Mouse (Mus musculus): ENCODE measurements at regions not wholly inside any gene's neighbourhood (a gene's known extent, or its start where the extent isn't known, plus 50 kb on each side); places are given as distances from the start of the nearest gene placed in this dataset.

DNA sequence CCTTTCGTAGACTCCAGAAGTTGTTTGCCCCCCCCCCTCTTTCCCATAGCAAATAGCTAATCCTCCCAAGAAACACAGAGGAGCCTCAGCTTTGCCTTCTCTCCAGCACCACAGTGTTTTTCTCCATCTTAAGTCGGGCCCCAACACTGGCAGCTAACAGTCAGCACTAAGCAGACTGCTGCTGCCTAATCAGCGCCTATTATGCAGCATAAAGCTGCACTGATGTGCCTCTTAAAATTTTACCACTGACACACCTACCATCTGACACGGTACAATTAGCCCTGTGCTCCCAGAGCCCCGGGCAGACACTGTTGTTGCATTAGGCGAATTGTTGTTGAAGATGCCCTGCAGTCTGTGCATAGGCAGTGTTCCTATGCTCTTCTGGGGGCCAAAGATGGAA is 131.5 kb upstream of the Celf2 start:
- no peak for TF ChIP-seq CTCF (IDR thresholded peaks at IDR 0.05)
- H3K4me3 ChIP-seq: no peak overlapping the region
- no peak for DNase-seq
- intact Hi-C loops (cut with DNase I): no loop called here
- no peak overlapping the region for H3K27ac ChIP-seq

DNA sequence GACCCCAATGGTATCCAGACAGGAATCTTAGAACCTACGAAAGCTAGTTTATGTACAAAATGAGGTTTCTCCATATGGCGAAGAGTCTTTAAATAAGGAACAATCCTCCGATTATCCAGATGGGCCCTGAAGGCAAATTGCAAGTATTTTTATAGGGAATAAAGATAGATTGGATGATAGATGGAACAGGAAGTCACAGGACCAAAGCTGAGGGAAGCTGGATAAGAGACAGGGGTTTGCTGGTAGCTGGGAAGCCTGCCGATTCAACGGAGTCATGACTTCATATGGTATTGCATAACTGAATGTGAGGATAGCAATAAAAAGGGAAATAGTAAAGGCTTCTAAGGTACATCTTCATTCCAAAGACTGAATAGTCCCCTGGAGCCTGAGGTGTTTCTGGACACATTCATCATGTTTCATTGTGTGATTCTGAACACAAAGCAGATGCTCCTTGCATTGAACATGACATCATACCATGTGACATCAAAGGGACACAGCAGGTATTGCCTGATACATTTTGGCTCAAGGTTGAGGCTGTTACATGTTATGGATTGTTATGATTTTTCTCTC is 113.4 kb upstream of the Celf2 start:
- no peak for DNase-seq
- intact Hi-C loops (cut with DNase I): no loop called here
- H3K27ac ChIP-seq: no peak overlapping the region
- H3K4me3 ChIP-seq: no peak overlapping the region
- no peak for TF ChIP-seq CTCF (IDR thresholded peaks at IDR 0.05)

DNA sequence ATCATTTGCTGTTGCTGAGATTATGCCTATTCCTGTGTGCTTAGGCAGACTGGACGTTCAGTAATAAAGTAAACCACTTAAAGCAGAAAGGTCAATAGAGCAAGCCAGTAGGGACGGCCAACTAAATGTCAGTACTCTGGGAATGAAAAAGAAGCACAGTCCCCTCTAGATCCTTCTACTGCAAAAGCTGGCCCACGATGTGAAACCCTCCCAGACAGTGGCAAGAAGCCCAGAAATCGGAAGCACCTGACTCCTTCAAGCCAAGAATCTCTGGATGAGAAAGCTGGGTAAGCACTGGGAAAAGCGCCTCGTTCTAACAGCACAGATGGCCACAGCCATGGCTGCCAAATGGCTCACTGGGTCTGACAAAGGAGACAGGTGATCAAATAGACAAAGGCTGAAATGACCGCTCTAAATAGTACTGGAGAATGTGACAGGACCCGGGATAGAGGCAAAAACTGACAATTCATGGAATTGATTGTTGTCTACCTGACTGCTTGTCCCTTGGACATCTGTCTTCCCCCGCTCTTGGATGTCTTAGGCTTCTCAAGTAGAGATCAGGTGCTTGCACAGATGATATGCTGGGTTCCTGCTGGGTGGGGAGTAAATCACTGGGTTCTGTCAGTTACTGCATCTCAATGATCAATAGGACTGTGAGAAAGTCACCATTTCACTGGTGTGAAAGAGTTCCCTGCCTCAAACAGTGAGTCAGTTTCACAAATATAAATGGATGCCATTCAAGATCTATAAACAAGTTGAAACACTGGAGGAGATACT is 110.7 kb upstream of the Celf2 start:
- intact Hi-C loops (cut with DNase I): no loop called here
- no peak for TF ChIP-seq CTCF (IDR thresholded peaks at IDR 0.05)
- peak; percentile 56 for DNase-seq
- no peak overlapping the region for H3K4me3 ChIP-seq
- H3K27ac ChIP-seq: no peak overlapping the region

DNA sequence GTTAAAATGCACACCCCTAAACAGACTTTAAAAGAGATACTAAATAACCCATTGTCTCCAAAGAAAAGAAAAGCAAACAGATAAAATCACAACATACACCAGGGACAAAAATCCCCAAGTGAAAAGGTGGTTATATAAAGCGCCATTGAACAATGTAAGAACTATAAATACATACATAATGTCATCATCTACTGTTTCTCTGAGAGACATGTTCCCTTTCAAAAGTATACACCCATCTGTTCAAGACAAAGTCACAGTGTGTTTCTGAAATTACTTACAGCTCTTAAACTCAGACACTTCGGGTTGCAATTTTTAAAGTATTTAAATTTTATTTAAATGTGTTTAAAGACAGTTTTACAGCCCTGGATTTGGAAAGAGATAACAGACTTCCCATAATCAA is 68.8 kb upstream of the Celf2 start:
- intact Hi-C loops (cut with DNase I): no loop called here
- H3K4me3 ChIP-seq: no peak overlapping the region
- H3K27ac ChIP-seq: no peak overlapping the region
- DNase-seq: no peak
- TF ChIP-seq CTCF (IDR thresholded peaks at IDR 0.05): no peak

All from gastrocnemius, adult 2 months (tissue).